Mouse (Mus musculus): Measurements from ENCODE around the gene Rbm20. TPM values are rescaled to one million over a fixed set of nuclear protein-coding genes. Genes with fewer than 3 reads are reported as not detected.

Rbm20 gene
- total RNA-seq, 1 experiment from 2014 or later, result not detected

GRCm38 (mm10) chr19:53738701-53739131, 61.6 kb downstream of the Rbm20 start:
- ATAC-seq (replicated peaks in 1 of 2; ENCODE audit: insufficient read depth in 1 of 2, low FRiP score in 2 of 2, low TSS enrichment in 1 of 2, low read depth in 1 of 2, poor library complexity in 2 of 2, severe bottlenecking in 2 of 2), result no peak

GRCm38 (mm10) chr19:53739570-53740266, 62.6 kb downstream of the Rbm20 start:
- ATAC-seq (replicated peaks in 1 of 2; ENCODE audit: insufficient read depth in 1 of 2, low FRiP score in 2 of 2, low TSS enrichment in 1 of 2, low read depth in 1 of 2, poor library complexity in 2 of 2, severe bottlenecking in 2 of 2), result no peak

GRCm38 (mm10) chr19:53740750-53741380, 63.8 kb downstream of the Rbm20 start:
- no peak for ATAC-seq (replicated peaks in 1 of 2; ENCODE audit: insufficient read depth in 1 of 2, low FRiP score in 2 of 2, low TSS enrichment in 1 of 2, low read depth in 1 of 2, poor library complexity in 2 of 2, severe bottlenecking in 2 of 2)

GRCm38 (mm10) chr19:53741902-53742301, 64.8 kb downstream of the Rbm20 start:
- peak; percentile 52 to 58; a peak in 2 of 4 replicates for ATAC-seq (replicated peaks in 1 of 2; ENCODE audit: insufficient read depth in 1 of 2, low FRiP score in 2 of 2, low TSS enrichment in 1 of 2, low read depth in 1 of 2, poor library complexity in 2 of 2, severe bottlenecking in 2 of 2)

GRCm38 (mm10) chr19:53745354-53745753, 68.2 kb downstream of the Rbm20 start:
- no peak for ATAC-seq (replicated peaks in 1 of 2; ENCODE audit: insufficient read depth in 1 of 2, low FRiP score in 2 of 2, low TSS enrichment in 1 of 2, low read depth in 1 of 2, poor library complexity in 2 of 2, severe bottlenecking in 2 of 2)

GRCm38 (mm10) chr19:53746116-53746515, 69.0 kb downstream of the Rbm20 start:
- ATAC-seq (replicated peaks in 1 of 2; ENCODE audit: insufficient read depth in 1 of 2, low FRiP score in 2 of 2, low TSS enrichment in 1 of 2, low read depth in 1 of 2, poor library complexity in 2 of 2, severe bottlenecking in 2 of 2), result no peak

- ATAC-seq (replicated peaks in 1 of 2; ENCODE audit: insufficient read depth in 1 of 2, low FRiP score in 2 of 2, low TSS enrichment in 1 of 2, low read depth in 1 of 2, poor library complexity in 2 of 2, severe bottlenecking in 2 of 2), result no peak
Observed at GRCm38 (mm10) chr19:53748236-53748775, 71.2 kb downstream of the Rbm20 start.

GRCm38 (mm10) chr19:53749326-53749725, 72.2 kb downstream of the Rbm20 start:
- ATAC-seq (replicated peaks in 1 of 2; ENCODE audit: insufficient read depth in 1 of 2, low FRiP score in 2 of 2, low TSS enrichment in 1 of 2, low read depth in 1 of 2, poor library complexity in 2 of 2, severe bottlenecking in 2 of 2), result no peak

GRCm38 (mm10) chr19:53751420-53752185, 74.5 kb downstream of the Rbm20 start:
- no peak for ATAC-seq (replicated peaks in 1 of 2; ENCODE audit: insufficient read depth in 1 of 2, low FRiP score in 2 of 2, low TSS enrichment in 1 of 2, low read depth in 1 of 2, poor library complexity in 2 of 2, severe bottlenecking in 2 of 2)

GRCm38 (mm10) chr19:53752993-53753392, 75.9 kb downstream of the Rbm20 start:
- no peak for ATAC-seq (replicated peaks in 1 of 2; ENCODE audit: insufficient read depth in 1 of 2, low FRiP score in 2 of 2, low TSS enrichment in 1 of 2, low read depth in 1 of 2, poor library complexity in 2 of 2, severe bottlenecking in 2 of 2)

GRCm38 (mm10) chr19:53754421-53754830, 77.3 kb downstream of the Rbm20 start:
- no peak for ATAC-seq (replicated peaks in 1 of 2; ENCODE audit: insufficient read depth in 1 of 2, low FRiP score in 2 of 2, low TSS enrichment in 1 of 2, low read depth in 1 of 2, poor library complexity in 2 of 2, severe bottlenecking in 2 of 2)

- no peak for ATAC-seq (replicated peaks in 1 of 2; ENCODE audit: insufficient read depth in 1 of 2, low FRiP score in 2 of 2, low TSS enrichment in 1 of 2, low read depth in 1 of 2, poor library complexity in 2 of 2, severe bottlenecking in 2 of 2)
Observed at GRCm38 (mm10) chr19:53755346-53755745, 78.2 kb downstream of the Rbm20 start.

- ATAC-seq (replicated peaks in 1 of 2; ENCODE audit: insufficient read depth in 1 of 2, low FRiP score in 2 of 2, low TSS enrichment in 1 of 2, low read depth in 1 of 2, poor library complexity in 2 of 2, severe bottlenecking in 2 of 2), result no peak
Observed at GRCm38 (mm10) chr19:53757432-53758109, 80.5 kb downstream of the Rbm20 start.

- no peak for ATAC-seq (replicated peaks in 1 of 2; ENCODE audit: insufficient read depth in 1 of 2, low FRiP score in 2 of 2, low TSS enrichment in 1 of 2, low read depth in 1 of 2, poor library complexity in 2 of 2, severe bottlenecking in 2 of 2)
Observed at GRCm38 (mm10) chr19:53758881-53759418, 81.8 kb downstream of the Rbm20 start.

GRCm38 (mm10) chr19:53760125-53761101, 83.3 kb downstream of the Rbm20 start:
- no peak for ATAC-seq (replicated peaks in 1 of 2; ENCODE audit: insufficient read depth in 1 of 2, low FRiP score in 2 of 2, low TSS enrichment in 1 of 2, low read depth in 1 of 2, poor library complexity in 2 of 2, severe bottlenecking in 2 of 2)

GRCm38 (mm10) chr19:53762749-53763438, 85.8 kb downstream of the Rbm20 start:
- peak; percentile 77 to 79; a peak in 3 of 4 replicates for ATAC-seq (replicated peaks in 1 of 2; ENCODE audit: insufficient read depth in 1 of 2, low FRiP score in 2 of 2, low TSS enrichment in 1 of 2, low read depth in 1 of 2, poor library complexity in 2 of 2, severe bottlenecking in 2 of 2)
